Mouse (Mus musculus) heart, postnatal 0 days (tissue): Measurements from ENCODE around the gene Ube2c. TPM values are rescaled to one million over a fixed set of nuclear protein-coding genes. Genes with fewer than 3 reads are reported as not detected.
A peak's percentile ranks its signal among the peaks of the same experiment; 100 is the strongest.

Experiments
- ATAC-seq: fragments of 200-750 bp; cut with Nextera tagmentation; 2 replicates; pipeline ENCODE4 v1.8.0; 2017; ENCODE audit warnings: low read depth, moderate number of reproducible peaks, moderate library complexity; ENCODE audit not compliant: insufficient read depth
- DNase-seq: peaks from one replicate; pipeline ENCODE4 v3.0.0-alpha.2; 2016; ENCODE audit warnings: low spot score
- H3K27ac ChIP-seq: fragments of 300-500 bp; sonication (generic); 2 replicates; pipeline ENCODE4 v1.5.1; 2014; ENCODE audit warnings: low read depth, mild to moderate bottlenecking
- H3K27me3 ChIP-seq: fragments of 300-500 bp; sonication (generic); 2 replicates; pipeline ENCODE4 v1.6.1; 2014; ENCODE audit warnings: low read length, mixed read lengths; ENCODE audit not compliant: control insufficient read depth, insufficient read depth
- H3K36me3 ChIP-seq: fragments of 300-500 bp; sonication (generic); replicated peaks from 2 replicates; pipeline ENCODE4 v1.6.1; 2014; ENCODE audit warnings: low read length, mixed read lengths; ENCODE audit not compliant: control insufficient read depth, insufficient read depth
- H3K4me1 ChIP-seq: fragments of 300-500 bp; sonication (generic); 2 replicates; pipeline ENCODE4 v1.6.1; 2014; ENCODE audit warnings: antibody characterized with exemption; ENCODE audit not compliant: control insufficient read depth, insufficient read depth
- H3K4me2 ChIP-seq: fragments of 300-500 bp; sonication (generic); 2 replicates; pipeline ENCODE4 v1.6.1; 2014; ENCODE audit warnings: low read depth, mild to moderate bottlenecking, low read length, moderate library complexity
- H3K4me3 ChIP-seq: fragments of 300-500 bp; sonication (generic); 2 replicates; pipeline ENCODE4 v1.5.1; 2014; ENCODE audit warnings: low read depth, low read length
- H3K9ac ChIP-seq: fragments of 300-500 bp; sonication (generic); replicated peaks from 2 replicates; pipeline ENCODE4 v1.6.1; 2014; ENCODE audit warnings: low read depth, low read length, mixed read lengths
- H3K9me3 ChIP-seq: fragments of 300-500 bp; sonication (generic); replicated peaks from 2 replicates; pipeline ENCODE4 v1.6.1; 2016; ENCODE audit warnings: low read length; ENCODE audit not compliant: control insufficient read depth
- CTCF ChIP-seq: IDR thresholded peaks from 2 replicates; pipeline ENCODE4 v1.5.1; 2016; ENCODE audit warnings: antibody characterized with exemption, control low read depth, low read depth
- EP300 ChIP-seq: IDR thresholded peaks from 2 replicates; pipeline ENCODE4 v1.6.1; 2016; ENCODE audit warnings: antibody characterized with exemption, low read depth
- WGBS: fragments of 180-500 bp; shearing (Covaris S2); extraction: QIAGEN DNeasy Blood & Tissue Kit; methylation state at CpG from one replicate; pipeline ENCODE4 v1.1.7; 2014; 5-methylcytosine and 5-hydroxymethylcytosine counted together
- polyA plus RNA-seq: library from polyadenylated mRNA; unstranded; fragments of >200 nt; fragmentation: Nextera tagmentation; extraction: Ambion mirVana; gene quantifications from 2 replicates; pipeline ENCODE4 v1.2.1, GENCODE M21; 2015
- total RNA-seq: library from RNA; depleted of rRNA; stranded (reverse); fragments of >200 nt; gene quantifications from 2 replicates; pipeline ENCODE4 v1.2.3, GENCODE M21; 2014; ENCODE audit warnings: low replicate concordance

The Ube2c gene
- total and polyA plus RNA-seq, 2 experiments from 2014 or later: 117 to 175 TPM

DNA sequence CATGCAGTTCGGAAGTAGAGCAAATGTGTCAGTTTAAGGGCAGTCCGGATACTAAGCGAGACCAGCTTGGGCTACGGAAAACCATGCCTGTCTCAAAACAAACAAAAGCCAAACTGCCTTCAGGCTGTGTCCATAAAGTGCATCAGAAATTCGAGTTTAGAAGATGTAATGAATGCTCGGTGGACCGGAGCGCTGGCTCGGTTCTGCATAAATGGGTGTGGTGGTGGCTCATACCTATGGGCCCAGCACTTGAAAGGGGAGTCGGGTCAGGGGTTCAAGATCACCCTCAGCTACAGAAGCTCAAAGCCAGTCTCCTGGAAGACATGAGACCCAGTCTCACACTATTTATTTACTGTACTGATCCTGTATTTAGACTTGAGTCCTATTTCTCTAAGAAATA is 18.1 kb downstream of the Ube2c start:
- peaks cover 35% of the 10 kb centered on the region for H3K36me3 ChIP-seq
- H3K4me2 ChIP-seq: 0 out of 2 replicates have a peak overlapping the region, but pooled peaks have one; percentile 86
- no peak overlapping the region for H3K9ac ChIP-seq
- no peak overlapping the region for H3K4me3 ChIP-seq
- H3K9me3 ChIP-seq: no peaks in the 10 kb centered on the region
- no peaks in the 10 kb centered on the region for H3K27me3 ChIP-seq
- ATAC-seq: no peak
- WGBS: 82% methylated on average over 10 of the region's 10 CpGs
- no peak overlapping the region for H3K27ac ChIP-seq
- H3K4me1 ChIP-seq: peaks cover 20% of the 10 kb centered on the region
- DNase-seq: no peak
- TF ChIP-seq CTCF: no peak
- TF ChIP-seq EP300: no peak

DNA sequence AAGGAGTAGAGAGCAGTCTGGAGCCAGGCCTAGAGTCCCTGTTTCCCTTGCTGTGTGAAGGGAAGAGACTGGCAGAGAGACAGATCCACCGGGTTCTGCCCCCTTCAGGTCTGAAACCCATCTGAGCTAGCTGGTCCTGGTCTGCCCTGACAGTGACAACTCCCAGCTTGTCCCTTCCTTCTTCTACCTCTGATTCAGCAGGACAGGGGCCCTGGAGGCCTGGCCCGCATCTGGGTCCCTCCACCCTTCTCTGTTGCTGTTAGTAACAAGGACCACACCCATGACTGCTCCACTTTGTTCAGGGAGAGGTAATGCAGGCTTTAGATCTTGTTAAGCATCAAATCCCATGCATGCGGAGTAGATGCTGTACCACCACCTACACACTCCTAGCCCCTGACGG is 18.7 kb downstream of the Ube2c start:
- H3K36me3 ChIP-seq: peaks cover 38% of the 10 kb centered on the region
- no peak overlapping the region for H3K9ac ChIP-seq
- H3K4me2 ChIP-seq: no peak overlapping the region
- H3K9me3 ChIP-seq: no peaks in the 10 kb centered on the region
- DNase-seq (no peak), ATAC-seq (no peak)
- H3K27ac ChIP-seq: no peak overlapping the region
- no peak overlapping the region for H3K4me3 ChIP-seq
- TF ChIP-seq CTCF (no peak), EP300 (no peak)
- H3K27me3 ChIP-seq: no peaks in the 10 kb centered on the region
- peaks cover 22% of the 10 kb centered on the region for H3K4me1 ChIP-seq
- 60% methylated on average over 4 of the region's 4 CpGs for WGBS

DNA sequence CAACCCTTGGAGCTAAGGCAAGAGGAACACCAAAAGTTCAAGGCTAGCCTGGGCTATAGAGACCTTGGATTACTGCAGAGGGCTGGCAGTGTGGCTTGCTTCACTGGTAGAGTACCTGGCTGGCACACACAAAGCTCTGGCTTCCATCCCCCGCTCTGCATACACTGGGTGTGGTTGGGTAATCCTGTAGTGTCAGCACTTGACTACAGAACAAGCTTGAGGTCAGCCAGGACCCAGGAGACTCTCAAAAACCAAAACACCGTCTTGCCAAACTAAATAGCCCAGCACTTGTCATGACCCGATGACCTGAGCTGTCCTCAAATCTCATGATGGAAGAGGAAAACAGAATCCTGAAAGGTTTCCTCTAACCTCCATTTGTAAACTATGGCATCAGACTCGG is 20.8 kb downstream of the Ube2c start:
- peaks cover 17% of the 10 kb centered on the region for H3K4me1 ChIP-seq
- H3K4me3 ChIP-seq: no peak overlapping the region
- H3K4me2 ChIP-seq: no peak overlapping the region
- DNase-seq: no peak
- WGBS: 59% methylated on average over 4 of the region's 4 CpGs
- no peak overlapping the region for H3K27ac ChIP-seq
- ATAC-seq: no peak
- no peak for TF ChIP-seq CTCF
- peaks cover 47% of the 10 kb centered on the region for H3K36me3 ChIP-seq
- H3K9me3 ChIP-seq: no peaks in the 10 kb centered on the region
- H3K9ac ChIP-seq: no peak overlapping the region
- H3K27me3 ChIP-seq: no peaks in the 10 kb centered on the region

DNA sequence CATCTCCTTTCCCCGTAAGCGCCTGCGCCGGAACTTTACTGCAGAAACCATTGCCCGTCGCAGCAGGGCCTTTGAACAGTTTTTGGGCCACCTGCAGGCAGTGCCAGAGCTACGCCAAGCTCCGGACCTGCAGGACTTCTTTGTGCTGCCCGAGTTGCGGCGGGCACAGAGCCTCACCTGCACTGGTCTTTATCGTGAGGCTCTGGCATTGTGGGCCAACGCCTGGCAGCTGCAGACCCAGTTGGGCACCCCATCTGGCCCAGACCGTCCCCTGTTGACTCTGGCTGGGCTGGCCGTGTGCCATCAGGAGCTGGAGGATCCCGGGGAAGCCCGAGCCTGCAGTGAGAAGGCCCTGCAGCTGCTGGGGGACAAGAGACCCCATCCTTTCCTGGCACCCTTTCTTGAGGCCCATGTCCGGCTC is 22.2 kb downstream of the Ube2c start:
- H3K27me3 ChIP-seq: no peaks in the 10 kb centered on the region
- H3K9me3 ChIP-seq: no peaks in the 10 kb centered on the region
- H3K27ac ChIP-seq: no peak overlapping the region
- ATAC-seq (no peak), DNase-seq (no peak)
- peaks cover 59% of the 10 kb centered on the region for H3K36me3 ChIP-seq
- 86% methylated on average over 18 of the region's 18 CpGs for WGBS
- peaks cover 12% of the 10 kb centered on the region for H3K4me1 ChIP-seq
- no peak for TF ChIP-seq EP300
- TF ChIP-seq CTCF: no peak
- no peak overlapping the region for H3K4me3 ChIP-seq
- no peak overlapping the region for H3K4me2 ChIP-seq
- H3K9ac ChIP-seq: no peak overlapping the region

DNA sequence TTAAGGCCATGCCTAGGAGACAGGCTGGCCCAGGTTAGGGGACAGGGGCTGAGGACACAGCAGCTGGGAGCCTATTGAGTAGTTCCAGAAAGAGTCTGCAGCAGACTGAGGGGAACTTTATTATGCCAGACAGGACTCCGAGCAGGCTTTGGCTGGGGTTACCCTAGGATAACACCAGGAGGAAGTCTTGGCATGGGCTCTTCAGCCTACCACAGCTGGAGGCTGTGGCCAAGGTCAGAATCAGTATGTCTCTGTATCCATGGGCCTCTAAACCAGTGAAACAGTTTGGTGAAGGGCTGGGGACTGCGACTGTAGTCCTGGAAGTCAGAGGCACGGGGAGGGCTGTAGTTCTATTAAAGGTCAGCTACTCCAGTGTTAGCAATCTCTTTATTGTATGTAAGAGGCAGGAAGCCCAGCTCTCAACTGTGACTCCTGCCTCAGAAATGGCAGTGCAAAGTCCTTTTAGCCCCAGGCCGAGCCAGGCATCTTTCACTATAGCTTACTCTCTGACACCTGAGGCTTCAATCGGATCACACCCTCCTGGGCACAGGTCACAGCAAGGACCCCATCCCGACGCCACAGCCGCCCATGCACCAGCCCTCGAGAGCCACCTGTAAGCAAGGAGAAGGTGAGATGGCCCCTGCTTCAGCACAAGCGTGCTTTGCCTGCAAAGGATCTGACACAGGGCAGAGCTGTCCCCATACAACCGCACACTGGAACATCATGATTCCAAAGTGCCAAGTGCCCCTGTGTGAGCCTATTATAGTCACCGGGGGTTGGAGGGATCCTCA is 22.9 kb downstream of the Ube2c start:
- peaks cover 63% of the 10 kb centered on the region for H3K36me3 ChIP-seq
- H3K4me3 ChIP-seq: no peak overlapping the region
- no peak overlapping the region for H3K4me2 ChIP-seq
- 73% methylated on average over 12 of the region's 12 CpGs for WGBS
- no peak for TF ChIP-seq CTCF
- TF ChIP-seq EP300: no peak
- H3K9ac ChIP-seq: no peak overlapping the region
- no peak for DNase-seq
- ATAC-seq: 0 out of 2 replicates have a peak, but pooled peaks have one; percentile 8
- H3K27ac ChIP-seq: peak overlapping the region; percentile 81
- no peaks in the 10 kb centered on the region for H3K9me3 ChIP-seq
- H3K4me1 ChIP-seq: peaks cover 7% of the 10 kb centered on the region; the same call in 1 of the 2 replicates
- H3K27me3 ChIP-seq: no peaks in the 10 kb centered on the region

DNA sequence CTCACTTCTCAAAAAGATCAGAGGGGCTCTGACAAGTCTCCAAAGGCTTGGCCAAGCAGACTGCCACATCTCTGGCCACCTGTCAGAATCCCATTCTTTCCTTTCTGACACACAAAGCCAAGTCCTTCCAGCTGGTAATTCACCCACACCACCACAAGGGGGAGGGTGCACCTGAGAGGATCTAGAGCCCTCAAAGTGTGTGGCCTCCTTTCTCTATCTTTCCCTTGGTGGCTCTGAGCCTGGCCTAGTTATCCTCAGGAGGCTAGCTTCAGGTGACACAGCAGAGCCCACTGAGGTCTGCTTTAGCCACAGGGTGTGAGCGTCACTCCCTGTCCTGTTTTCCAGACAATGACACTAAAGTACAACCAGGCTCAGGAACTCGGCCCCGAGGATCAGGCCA is 23.5 kb downstream of the Ube2c start:
- H3K4me1 ChIP-seq: peaks cover 6% of the 10 kb centered on the region; the same call in 1 of the 2 replicates
- H3K4me2 ChIP-seq: no peak overlapping the region
- DNase-seq: peak; percentile 46
- peak; percentile 73 for TF ChIP-seq CTCF
- no peak for TF ChIP-seq EP300
- H3K36me3 ChIP-seq: peaks cover 67% of the 10 kb centered on the region
- H3K9me3 ChIP-seq: no peaks in the 10 kb centered on the region
- no peak overlapping the region for H3K9ac ChIP-seq
- ATAC-seq: peak; percentile 54; the same call in 1 of the 2 replicates
- H3K27me3 ChIP-seq: no peaks in the 10 kb centered on the region
- 34% methylated on average over 3 of the region's 3 CpGs for WGBS
- H3K4me3 ChIP-seq: no peak overlapping the region
- H3K27ac ChIP-seq: peak overlapping the region; percentile 81
